ENCODE assay signal across 16 mouse cellular contexts in the genomic region with DNA sequence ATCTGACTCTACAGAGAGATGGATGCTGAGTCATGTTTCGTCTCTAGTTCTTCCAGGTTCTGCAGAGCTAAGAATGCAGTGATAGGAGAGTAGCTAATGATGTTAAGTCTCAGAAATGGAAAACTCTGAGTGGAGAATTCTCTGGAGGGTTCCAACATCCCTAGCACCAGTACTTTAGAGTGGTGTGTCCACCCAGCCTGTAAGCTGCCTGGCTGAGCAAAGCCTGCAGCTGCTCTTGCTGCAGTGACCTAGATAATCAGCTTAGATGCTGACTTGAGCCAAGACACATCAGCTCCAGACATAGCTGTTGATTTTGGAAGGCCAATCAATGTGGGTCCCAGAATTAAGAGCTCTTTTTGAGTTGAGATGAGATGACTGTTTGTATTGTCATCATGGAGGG. TPM values are rescaled to one million over a fixed set of nuclear protein-coding genes. Genes with fewer than 3 reads are reported as not detected.
A peak's percentile ranks its signal among the peaks of the same experiment; 100 is the strongest.
DNase-seq lines count a peak whose midpoint lies in the region; ATAC-seq lines count a peak whose summit lies in the region.
"Had no signal": no experiment of that assay in that cellular context is flagged by ENCODE, and none has a peak within 500 bp of the region (broad histone marks: within the 10 kb centered on the region; RNA-seq: fewer than 3 reads in every experiment).

No protein-coding gene starts in this region.

- H3K36me3 ChIP-seq in intestine, embryonic 15.5 days: no peaks in the 10 kb centered on the region
- H3K36me3 ChIP-seq: embryonic facial prominence, embryonic 12.5 days; midbrain, embryonic 15.5 days had no signal

- DNase-seq in cerebellum, postnatal 4 days (ENCODE audit: low spot score in 2 of 2): no peak
- peak; percentile 41 for DNase-seq in kidney, postnatal 10 days
- DNase-seq in kidney, postnatal 36 days: no peak
- DNase-seq in Muller cell, postnatal 12 days (ENCODE audit: inconsistent ontology term): peak; percentile 46
- DNase-seq in heart, postnatal 14 days: peak; percentile 21 to 33
- DNase-seq in B cell, adult 2 months: no peak
- DNase-seq: cerebellum, adult 9-10 months; layer of hippocampus, postnatal 36 days; liver had no signal

- no peaks in the 10 kb centered on the region for H3K27me3 ChIP-seq in intestine, embryonic 15.5 days (replicated peaks)
- H3K27me3 ChIP-seq: embryonic facial prominence, embryonic 12.5 days; forebrain, embryonic 13.5 days; midbrain, embryonic 15.5 days had no signal

- no peaks in the 10 kb centered on the region for H3K4me1 ChIP-seq in intestine, embryonic 15.5 days (replicated peaks)
- H3K4me1 ChIP-seq: embryonic facial prominence, embryonic 12.5 days had no signal

- no peak overlapping the region for H3K27ac ChIP-seq in intestine, embryonic 15.5 days
- H3K27ac ChIP-seq: embryonic facial prominence, embryonic 12.5 days; forebrain, embryonic 13.5 days; midbrain, embryonic 15.5 days; stomach, postnatal 0 days had no signal

- WGBS in intestine, embryonic 15.5 days: 93% methylated on average over 1 of the region's 1 CpGs

- no peak overlapping the region for H3K4me2 ChIP-seq in intestine, embryonic 15.5 days (replicated peaks)
- H3K4me2 ChIP-seq: embryonic facial prominence, embryonic 12.5 days; forebrain, embryonic 13.5 days; midbrain, embryonic 15.5 days had no signal

- no peak overlapping the region for H3K4me3 ChIP-seq in intestine, embryonic 15.5 days (replicated peaks)
- H3K4me3 ChIP-seq: embryonic facial prominence, embryonic 12.5 days; forebrain, embryonic 13.5 days; midbrain, embryonic 15.5 days had no signal

- no peaks in the 10 kb centered on the region for H3K9me3 ChIP-seq in intestine, embryonic 15.5 days
- H3K9me3 ChIP-seq: embryonic facial prominence, embryonic 12.5 days; forebrain, embryonic 13.5 days; midbrain, embryonic 15.5 days had no signal

- peak; percentile 66 for ATAC-seq in cerebellum, adult (ENCODE audit: insufficient number of reproducible peaks, low FRiP score, low TSS enrichment)
- ATAC-seq in intestine, embryonic 15.5 days: no peak
- ATAC-seq: forebrain, embryonic 13.5 days; intestine, embryonic 16.5 days; midbrain, embryonic 15.5 days had no signal

- H3K9ac ChIP-seq in intestine, embryonic 15.5 days: no peak overlapping the region
- H3K9ac ChIP-seq: embryonic facial prominence, embryonic 12.5 days; forebrain, embryonic 13.5 days; midbrain, embryonic 15.5 days had no signal

- intact Hi-C loops in heart, postnatal 14 days (cut with DNase I): loop anchor here (10.0 kb wide), 1 partner anchor 67 kb away; the partner anchor contains the start of gene Gpr150

RNA-seq across cellular contexts. Expression of gene Spata9, which starts 21.1 kb away (rescaled TPM):
- not detected for total RNA-seq in heart, postnatal 14 days (2021)
- 0.41 and 0.44 TPM in 2 replicates for polyA plus RNA-seq in intestine, embryonic 15.5 days (2015; fragmentation: Nextera tagmentation; extraction: Ambion mirVana)
- total RNA-seq: layer of hippocampus, postnatal 36 days had no signal

RNA-seq across cellular contexts. Expression of gene Rfesd, which starts 30.4 kb away (rescaled TPM):
- total RNA-seq in heart, postnatal 14 days (2021): 10 to 100 TPM; 10.3 to 10.7 TPM
- 19.9 and 21.2 TPM in 2 replicates for polyA plus RNA-seq in intestine, embryonic 15.5 days (2015; fragmentation: Nextera tagmentation; extraction: Ambion mirVana)

RNA-seq across cellular contexts. Expression of gene Rhobtb3, which starts 44.4 kb away (rescaled TPM):
- 10 to 100 TPM; 17.4 TPM for total RNA-seq in heart, postnatal 14 days (2021)
- polyA plus RNA-seq in intestine, embryonic 15.5 days (2015; fragmentation: Nextera tagmentation; extraction: Ambion mirVana): 28.0 and 31.1 TPM in 2 replicates

Comparison
In these comparisons a context has a peak if more than half of its experiments do, and no peak if none do; other contexts are left out.
1. DNase-seq: peak in kidney, postnatal 10 days (single experiment), Muller cell, postnatal 12 days (single experiment) and heart, postnatal 14 days (2 of 2); none in cerebellum, postnatal 4 days (0 of 2), kidney, postnatal 36 days (0 of 2) and B cell, adult 2 months (0 of 2).